Mouse (Mus musculus) liver, embryonic 16.5 days (tissue): Measurements from ENCODE around the gene Rundc3a. TPM values are rescaled to one million over a fixed set of nuclear protein-coding genes. Genes with fewer than 3 reads are reported as not detected.

Experiments used
- ATAC-seq: fragments of 200-750 bp; cut with Nextera tagmentation; 2 replicates; pipeline ENCODE4 v1.8.0; 2017; ENCODE audit warnings: low read depth, mild to moderate bottlenecking, moderate number of reproducible peaks, moderate library complexity
- H3K27ac ChIP-seq: fragments of 300-500 bp; sonication (generic); 2 replicates; pipeline ENCODE4 v1.5.1; 2014; ENCODE audit warnings: mild to moderate bottlenecking, low read length
- H3K27me3 ChIP-seq: fragments of 300-500 bp; sonication (generic); 2 replicates; pipeline ENCODE4 v1.6.1; 2014; ENCODE audit warnings: low read depth, low read length, mixed read lengths; ENCODE audit not compliant: control insufficient read depth, insufficient read depth
- H3K36me3 ChIP-seq: fragments of 300-500 bp; sonication (generic); 2 replicates; pipeline ENCODE4 v1.6.1; 2014; ENCODE audit warnings: mild to moderate bottlenecking; ENCODE audit not compliant: control insufficient read depth, insufficient read depth
- H3K4me1 ChIP-seq: fragments of 300-500 bp; sonication (generic); 2 replicates; pipeline ENCODE4 v1.6.1; 2014; ENCODE audit warnings: low read depth, low read length, mixed read lengths; ENCODE audit not compliant: control insufficient read depth
- H3K4me2 ChIP-seq: fragments of 300-500 bp; sonication (generic); 2 replicates; pipeline ENCODE4 v1.6.1; 2014; ENCODE audit warnings: low read depth, low read length, mixed read lengths
- H3K4me3 ChIP-seq: fragments of 300-500 bp; sonication (generic); 2 replicates; pipeline ENCODE4 v1.5.1; 2014; ENCODE audit warnings: low read depth, mild to moderate bottlenecking, low read length
- H3K9ac ChIP-seq: fragments of 300-500 bp; sonication (generic); 2 replicates; pipeline ENCODE4 v1.6.1; 2014; ENCODE audit warnings: low read depth, low read length
- H3K9me3 ChIP-seq: fragments of 300-500 bp; sonication (generic); replicated peaks from 2 replicates; pipeline ENCODE4 v1.6.1; 2016; ENCODE audit warnings: low read length; ENCODE audit not compliant: control insufficient read depth
- WGBS: fragments of 180-500 bp; shearing (Covaris S2); extraction: QIAGEN DNeasy Blood & Tissue Kit; methylation state at CpG from one replicate; pipeline ENCODE4 v1.1.7; 2014; ENCODE audit not compliant: insufficient replicate concordance; 5-methylcytosine and 5-hydroxymethylcytosine counted together
- polyA plus RNA-seq: library from polyadenylated mRNA; unstranded; fragments of >200 nt; fragmentation: Nextera tagmentation; extraction: Ambion mirVana; gene quantifications from 2 replicates; pipeline ENCODE4 v1.2.1, GENCODE M21; 2015

Rundc3a gene
- polyA plus RNA-seq, 1 experiment from 2014 or later, result 2.2 TPM

DNA sequence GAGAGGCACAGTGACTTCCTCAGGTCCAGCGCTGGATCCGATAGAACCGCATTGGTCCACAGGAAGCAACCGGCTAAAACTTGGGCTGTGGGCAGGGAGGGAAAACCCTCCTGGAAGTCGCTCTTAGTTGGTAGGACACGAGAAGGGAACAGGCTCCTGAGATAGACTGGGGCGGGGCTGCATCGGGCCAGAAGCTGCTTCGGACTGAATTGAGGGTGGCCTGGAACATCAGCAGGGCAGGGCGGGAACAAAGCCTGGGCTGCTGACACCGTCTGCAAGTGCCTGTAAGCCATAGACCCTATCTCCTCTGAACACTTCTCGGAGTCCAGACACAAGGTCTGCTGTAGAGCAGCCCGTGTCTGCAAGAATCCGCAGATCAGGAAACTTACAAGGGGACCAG is 20.3 kb upstream of the Rundc3a start:
- peak overlapping the region; percentile 62 for H3K4me2 ChIP-seq
- ATAC-seq, result peak; percentile 20
- H3K9me3 ChIP-seq, result no peaks in the 10 kb centered on the region
- peak overlapping the region; percentile 76 for H3K9ac ChIP-seq
- H3K4me3 ChIP-seq, result peak overlapping the region; percentile 49
- no peaks in the 10 kb centered on the region for H3K27me3 ChIP-seq
- H3K4me1 ChIP-seq, result peaks cover 80% of the 10 kb centered on the region
- WGBS, result 26% methylated on average over 14 of the region's 14 CpGs
- H3K36me3 ChIP-seq, result no peaks in the 10 kb centered on the region
- H3K27ac ChIP-seq, result peak overlapping the region; percentile 97

DNA sequence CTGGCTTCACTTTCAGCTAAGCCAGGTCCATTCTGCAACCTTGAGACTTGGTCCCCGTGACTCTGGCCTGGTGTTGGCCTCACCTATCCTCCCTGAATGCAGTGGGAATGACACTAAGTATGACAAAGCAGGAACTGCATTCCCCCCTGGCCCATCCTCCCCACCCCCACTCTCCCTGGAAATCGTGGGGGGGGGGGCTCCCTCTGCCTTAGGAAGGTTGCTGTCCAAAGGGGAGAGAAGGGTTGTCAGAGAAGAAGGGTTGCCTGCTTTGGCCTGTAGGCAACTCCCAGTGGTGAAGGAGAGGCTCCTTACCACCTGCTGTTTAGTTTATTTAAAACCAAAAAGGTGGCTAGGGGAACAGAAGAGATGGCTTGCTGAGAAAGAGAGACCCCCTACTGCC is 19.6 kb upstream of the Rundc3a start:
- no peak for ATAC-seq
- Histone ChIP-seq H3K9ac (peak overlapping the region; percentile 76), H3K9me3 (no peaks in the 10 kb centered on the region), H3K27me3 (no peaks in the 10 kb centered on the region), H3K4me1 (peaks cover 74% of the 10 kb centered on the region), H3K36me3 (no peaks in the 10 kb centered on the region), H3K4me2 (peak overlapping the region; percentile 62), H3K4me3 (peak overlapping the region; percentile 49), H3K27ac (peak overlapping the region; percentile 97)
- WGBS, result 40% methylated on average over 2 of the region's 2 CpGs

DNA sequence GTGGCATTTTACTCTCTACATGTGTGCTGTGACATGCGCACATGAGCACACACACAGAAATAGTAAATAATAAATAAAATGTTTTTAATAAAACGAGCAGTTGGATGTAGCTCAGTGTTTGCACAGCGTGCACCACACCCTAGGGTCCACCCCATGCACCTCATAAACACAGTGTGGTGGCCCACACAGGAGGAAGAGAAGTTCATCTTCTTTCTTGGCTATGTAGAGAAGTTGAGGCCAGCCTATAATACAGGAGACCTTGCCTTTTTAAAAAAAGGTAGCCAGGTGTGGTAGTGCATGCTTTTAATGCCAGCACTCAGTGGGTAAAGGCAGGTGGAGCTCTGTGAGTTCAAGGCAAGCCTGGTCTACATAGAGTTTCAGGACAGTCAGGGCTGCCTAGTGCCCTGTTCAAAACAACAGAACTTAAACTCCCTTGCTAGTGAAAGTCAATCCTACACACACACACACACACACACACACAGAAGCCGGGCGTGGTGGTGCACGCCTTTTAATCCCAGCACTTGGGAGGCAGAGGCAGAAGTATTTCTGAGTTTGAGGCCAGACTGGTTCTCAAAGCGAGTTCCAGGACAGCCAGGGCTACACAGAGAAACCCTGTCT is 19.0 kb upstream of the Rundc3a start:
- H3K4me1 ChIP-seq, result peaks cover 68% of the 10 kb centered on the region
- peak overlapping the region; percentile 49 for H3K4me3 ChIP-seq
- H3K36me3 ChIP-seq, result no peaks in the 10 kb centered on the region
- ATAC-seq, result peak; percentile 2; the same call in 1 of the 2 replicates
- WGBS, result 52% methylated on average over 7 of the region's 7 CpGs
- H3K9me3 ChIP-seq, result no peaks in the 10 kb centered on the region; the same call in 1 of the 2 replicates
- peak overlapping the region; percentile 62 for H3K4me2 ChIP-seq
- H3K9ac ChIP-seq, result peak overlapping the region; percentile 76
- H3K27me3 ChIP-seq, result no peaks in the 10 kb centered on the region
- H3K27ac ChIP-seq, result peak overlapping the region; percentile 97

DNA sequence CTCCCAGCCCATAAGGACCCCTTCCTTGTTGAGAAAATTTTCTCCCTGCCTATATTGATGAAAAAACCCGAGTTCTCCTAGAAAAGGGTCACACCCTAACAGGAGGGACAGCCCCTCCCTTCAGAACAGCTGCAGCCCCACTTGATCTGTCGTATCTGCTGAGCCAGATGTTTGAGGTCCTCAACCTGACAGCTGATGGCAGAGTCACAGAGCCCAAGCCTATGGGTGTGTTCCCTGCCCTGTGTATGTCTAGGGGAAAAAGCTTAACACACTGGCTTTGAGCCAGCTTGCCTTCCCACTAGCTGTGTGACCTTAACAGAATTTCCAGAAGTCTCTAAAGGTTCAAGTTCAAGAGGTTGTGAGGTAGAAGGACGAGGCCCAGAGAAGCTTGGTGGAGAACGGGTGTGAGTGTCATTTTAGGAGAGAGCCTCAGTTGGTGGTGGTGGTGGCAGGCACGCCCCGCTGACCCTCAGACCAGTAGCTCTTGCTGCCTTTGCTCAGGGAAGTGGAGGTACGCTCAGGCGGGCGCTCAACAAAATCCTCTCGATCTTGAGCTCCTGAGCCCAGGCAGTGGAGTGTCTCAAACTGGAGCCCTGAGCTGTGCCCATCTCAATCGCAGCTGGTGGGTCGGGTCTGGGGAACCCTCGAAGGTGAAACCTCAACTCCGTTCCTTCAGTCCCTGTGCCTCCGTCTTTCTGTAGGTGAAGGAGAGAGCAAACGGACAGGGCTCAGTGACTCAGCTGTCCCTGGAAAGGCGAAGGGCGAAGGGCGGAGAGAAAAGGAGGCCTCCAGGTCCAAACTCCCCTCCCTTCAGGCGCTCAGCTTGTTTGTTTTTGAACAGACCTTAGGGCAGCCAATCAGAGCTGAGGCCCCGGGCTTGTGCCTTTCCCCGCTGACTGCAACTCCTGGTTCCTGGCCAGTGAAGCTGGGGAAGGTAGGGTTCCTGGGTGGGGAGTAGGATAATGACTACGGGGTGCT is 17.7 kb upstream of the Rundc3a start:
- no peaks in the 10 kb centered on the region for H3K36me3 ChIP-seq
- 3% methylated on average over 23 of the region's 23 CpGs for WGBS

DNA sequence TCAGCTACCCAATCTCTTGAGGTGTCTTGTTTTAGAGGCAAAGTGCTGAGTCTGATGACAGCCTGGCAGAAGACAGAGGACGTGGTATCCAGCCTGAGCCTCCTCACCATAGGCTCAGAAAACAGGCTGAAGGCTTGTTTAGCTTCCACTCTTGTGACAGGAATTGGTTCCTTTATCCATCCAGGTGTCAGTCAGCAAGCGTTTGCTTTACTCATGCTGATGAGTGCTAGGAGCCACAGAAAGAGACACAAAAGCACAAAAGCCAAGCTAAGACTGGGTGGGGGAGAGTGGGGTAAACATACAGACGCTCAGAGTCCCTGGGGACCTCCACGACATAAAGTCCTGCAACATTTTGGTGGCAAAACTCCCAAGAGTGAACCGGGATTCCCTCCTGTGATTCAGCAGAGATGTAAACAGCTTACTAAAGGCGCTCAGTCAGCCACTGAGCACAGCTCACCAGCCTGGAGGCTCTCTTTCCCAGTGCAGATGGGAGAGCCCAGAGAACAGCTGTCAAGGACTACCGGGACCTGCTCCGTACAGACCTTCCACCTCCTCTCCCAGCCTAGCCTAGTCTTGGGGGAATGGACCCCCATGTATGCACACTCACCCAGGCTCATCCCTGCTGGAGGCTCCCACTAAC is 16.9 kb upstream of the Rundc3a start:
- ATAC-seq, result peak; percentile 14
- H3K9ac ChIP-seq, result peak overlapping the region; percentile 76
- H3K4me1 ChIP-seq, result peaks cover 62% of the 10 kb centered on the region
- no peaks in the 10 kb centered on the region for H3K27me3 ChIP-seq
- H3K9me3 ChIP-seq, result no peaks in the 10 kb centered on the region; the same call in 1 of the 2 replicates
- WGBS, result 18% methylated on average over 8 of the region's 8 CpGs
- peak overlapping the region; percentile 87 for H3K4me2 ChIP-seq
- peak overlapping the region; percentile 60 for H3K4me3 ChIP-seq
- peak overlapping the region; percentile 97 for H3K27ac ChIP-seq
- no peaks in the 10 kb centered on the region for H3K36me3 ChIP-seq

More for the DNA sequence above, 17.7 kb upstream of the Rundc3a start:
- peak; percentile 89 for ATAC-seq
- peak overlapping the region; percentile 97 for H3K27ac ChIP-seq
- H3K9me3 ChIP-seq, result no peaks in the 10 kb centered on the region; the same call in 1 of the 2 replicates
- H3K27me3 ChIP-seq, result no peaks in the 10 kb centered on the region
- peak overlapping the region; percentile 60 for H3K4me3 ChIP-seq
- peak overlapping the region; percentile 76 for H3K9ac ChIP-seq
- peaks cover 59% of the 10 kb centered on the region for H3K4me1 ChIP-seq
- H3K4me2 ChIP-seq, result peak overlapping the region; percentile 87

DNA sequence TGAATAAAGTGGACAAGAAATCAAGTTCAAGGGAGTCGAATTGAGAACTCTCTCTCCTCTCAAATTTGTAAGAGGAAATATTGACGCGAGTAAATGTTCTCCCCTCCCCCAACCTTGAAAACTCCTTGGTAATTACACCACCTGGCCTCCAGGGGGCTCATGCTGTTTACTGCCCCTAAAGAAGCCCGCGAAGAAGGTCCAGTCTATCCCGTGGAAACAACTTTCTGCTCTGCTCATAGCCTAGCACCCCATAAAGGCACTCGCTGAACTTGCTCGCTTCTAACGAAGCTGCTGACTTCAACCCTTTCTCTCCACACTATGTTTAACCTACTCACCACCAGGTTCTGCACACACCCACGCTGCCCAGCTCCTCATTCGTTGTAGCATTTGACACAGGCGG is 16.0 kb upstream of the Rundc3a start:
- H3K27me3 ChIP-seq, result no peaks in the 10 kb centered on the region
- peaks cover 67% of the 10 kb centered on the region for H3K4me1 ChIP-seq
- no peaks in the 10 kb centered on the region; the same call in 1 of the 2 replicates for H3K9me3 ChIP-seq
- peak overlapping the region; percentile 97 for H3K27ac ChIP-seq
- H3K9ac ChIP-seq, result peak overlapping the region; percentile 76
- no peaks in the 10 kb centered on the region for H3K36me3 ChIP-seq
- H3K4me2 ChIP-seq, result peak overlapping the region; percentile 87
- WGBS, result 60% methylated on average over 12 of the region's 12 CpGs
- peak overlapping the region; percentile 7; the same call in 1 of the 2 replicates for H3K4me3 ChIP-seq
- ATAC-seq, result no peak

DNA sequence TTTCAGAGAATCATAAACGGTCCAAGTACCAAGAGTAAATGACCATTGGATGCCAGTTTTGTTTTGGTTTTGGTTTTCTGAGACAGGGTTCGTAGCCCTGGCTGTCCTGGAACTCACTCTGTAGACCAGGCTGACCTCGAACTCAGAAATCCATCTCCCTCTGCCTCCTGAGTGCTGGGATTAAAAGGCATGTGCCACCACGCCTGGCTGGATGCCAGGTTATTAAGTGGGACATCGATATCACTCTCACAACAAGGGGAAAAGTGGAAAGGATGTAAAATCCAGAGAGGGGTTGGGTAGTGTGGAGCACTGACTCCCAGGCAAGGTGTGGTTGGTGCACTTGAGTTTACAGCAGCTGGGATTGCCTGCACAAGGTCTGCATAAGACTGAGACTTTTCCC is 13.1 kb upstream of the Rundc3a start:
- 65% methylated on average over 5 of the region's 5 CpGs for WGBS
- H3K36me3 ChIP-seq, result no peaks in the 10 kb centered on the region
- H3K9ac ChIP-seq, result no peak overlapping the region

DNA sequence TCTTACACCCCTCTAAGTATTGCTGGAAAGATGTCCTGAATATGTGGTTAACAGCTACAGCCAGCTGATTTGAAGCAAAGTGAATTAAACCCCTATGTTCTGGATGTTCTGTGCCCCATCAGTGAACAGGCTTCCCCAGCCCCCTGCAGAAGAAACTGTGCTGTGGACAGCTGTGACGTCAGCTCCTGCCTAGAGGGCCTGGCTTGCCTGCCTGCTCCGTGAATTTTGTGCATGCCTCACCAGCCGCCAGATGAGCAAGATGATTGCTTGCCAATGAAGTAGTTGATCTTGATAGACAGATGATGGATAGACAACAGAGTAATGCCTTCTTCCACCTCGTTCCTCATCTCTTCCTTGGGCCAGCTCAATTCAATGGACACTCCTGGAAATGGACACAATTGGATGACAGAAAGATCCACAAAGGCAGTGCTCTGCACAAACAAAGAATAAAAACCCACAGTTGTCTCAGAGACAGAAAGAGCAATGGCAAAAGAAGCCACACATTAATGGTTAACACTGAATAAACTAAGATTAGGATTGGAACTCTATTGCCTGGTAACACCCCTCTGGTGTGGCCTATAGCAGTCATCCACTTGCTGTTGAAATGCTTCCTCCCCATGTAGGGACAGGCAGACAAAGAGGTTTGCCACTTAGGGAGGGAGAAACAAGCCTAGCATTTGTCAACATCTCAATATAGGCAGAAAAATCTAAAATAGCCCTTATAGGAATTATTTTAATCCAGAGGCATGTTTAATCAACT is 11.7 kb upstream of the Rundc3a start:
- peaks cover 48% of the 10 kb centered on the region for H3K4me1 ChIP-seq

More for the DNA sequence above, 13.1 kb upstream of the Rundc3a start:
- peaks cover 54% of the 10 kb centered on the region for H3K4me1 ChIP-seq
- no peak overlapping the region for H3K27ac ChIP-seq
- H3K9me3 ChIP-seq, result no peaks in the 10 kb centered on the region; the same call in 1 of the 2 replicates
- no peak overlapping the region for H3K4me2 ChIP-seq
- H3K27me3 ChIP-seq, result peaks cover 2% of the 10 kb centered on the region; the same call in 1 of the 2 replicates
- no peak for ATAC-seq
- H3K4me3 ChIP-seq, result no peak overlapping the region

More for the DNA sequence above, 11.7 kb upstream of the Rundc3a start:
- Histone ChIP-seq H3K9ac (peak overlapping the region; percentile 8; the same call in 1 of the 2 replicates), H3K9me3 (no peaks in the 10 kb centered on the region; the same call in 1 of the 2 replicates), H3K27me3 (peaks cover 15% of the 10 kb centered on the region), H3K36me3 (no peaks in the 10 kb centered on the region), H3K4me2 (0 out of 2 replicates have a peak overlapping the region, but pooled peaks have one; percentile 6), H3K4me3 (no peak overlapping the region), H3K27ac (peak overlapping the region; percentile 64)
- ATAC-seq, result peak; percentile 57
- 39% methylated on average over 4 of the region's 4 CpGs for WGBS
